Mouse (Mus musculus): ENCODE results near the gene Pan3.

- no peak for TF ChIP-seq CTCF (IDR thresholded peaks at IDR 0.05; ENCODE audit: low read depth)
- TF ChIP-seq EP300 (IDR thresholded peaks at IDR 0.05; ENCODE audit: low read depth) = no peak
These were observed 97.0 kb downstream of the Pan3 start for GRCm38 (mm10) chr5:147527006-147527405.

Measured in heart, postnatal 0 days (tissue).